Mouse (Mus musculus): ENCODE results near the gene Cmss1. TPM values are rescaled to one million over a fixed set of nuclear protein-coding genes. Genes with fewer than 3 reads are reported as not detected.

Cmss1 gene
- total and polyA plus RNA-seq, 2 experiments = 3.1 to 7.8 TPM

DNA sequence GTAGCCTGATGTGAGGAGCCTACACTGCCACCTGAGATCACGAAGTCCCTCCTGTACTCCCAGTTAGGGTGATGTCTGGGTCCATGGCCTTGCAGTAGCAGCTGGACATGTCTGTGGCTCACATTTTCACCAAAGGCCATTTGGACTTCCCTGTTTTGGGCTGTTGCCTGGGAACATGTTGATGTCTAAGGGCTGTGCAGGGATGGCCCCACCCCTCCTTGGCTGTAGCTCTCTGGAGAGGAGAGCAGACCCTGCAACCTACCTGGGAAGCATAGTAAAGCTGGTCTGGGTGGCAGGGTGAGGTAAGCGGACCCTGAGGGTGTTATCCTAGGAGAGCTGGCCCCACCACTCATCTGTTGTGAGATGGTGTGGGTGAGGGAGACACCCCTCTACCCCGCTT, 245.9 kb downstream of the Cmss1 start:
- no peak for DNase-seq (ENCODE audit: extremely low read depth, low read depth, low spot score)
- H3K79me2 ChIP-seq (ENCODE audit: control insufficient read depth, insufficient read depth, low read length) = no peaks in the 10 kb centered on the region
- H3K4me3 ChIP-seq (ENCODE audit: insufficient read depth, low read depth, low read length) = no peak overlapping the region
- no peak overlapping the region for H3K9ac ChIP-seq (ENCODE audit: low read depth, low read length)
- H3K27ac ChIP-seq (replicated peaks; ENCODE audit: insufficient read depth, low read depth, low read length) = no peak overlapping the region
- 96% methylated on average over 3 of the region's 3 CpGs for WGBS
- no peak for TF ChIP-seq POLR2A (IDR thresholded peaks at IDR 0.05; ENCODE audit: extremely low read depth, insufficient read depth, low read length)
- no peak for TF ChIP-seq CTCF (IDR thresholded peaks at IDR 0.05; ENCODE audit: low read depth, low read length)
- H3K36me3 ChIP-seq (ENCODE audit: control insufficient read depth, insufficient read depth, low read length) = no peaks in the 10 kb centered on the region
- H3K4me1 ChIP-seq (ENCODE audit: control insufficient read depth, insufficient read depth, low read length) = no peaks in the 10 kb centered on the region
- no peaks in the 10 kb centered on the region for H3K27me3 ChIP-seq (ENCODE audit: control insufficient read depth, insufficient read depth, low read length)

DNA sequence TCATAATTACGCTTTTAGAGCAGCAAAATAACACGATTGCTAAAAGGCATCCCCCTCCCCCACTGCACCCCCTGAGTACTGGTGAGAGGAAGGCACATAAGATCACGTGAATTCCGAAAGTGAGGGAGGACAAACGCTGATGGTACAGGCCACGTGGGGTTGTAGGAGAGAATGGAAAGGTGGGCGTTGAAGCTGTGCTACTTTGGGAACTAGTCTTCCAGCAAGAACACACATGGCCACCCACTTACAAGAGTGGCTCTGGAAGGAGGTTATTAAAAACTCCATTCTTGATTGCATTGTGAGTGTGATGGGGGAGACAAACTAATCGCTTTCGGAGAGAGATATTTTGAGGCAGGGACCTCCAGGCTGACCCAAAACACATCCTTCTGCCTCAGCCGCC, 247.4 kb downstream of the Cmss1 start:
- no peaks in the 10 kb centered on the region for H3K36me3 ChIP-seq (ENCODE audit: control insufficient read depth, insufficient read depth, low read length)
- H3K79me2 ChIP-seq (ENCODE audit: control insufficient read depth, insufficient read depth, low read length) = no peaks in the 10 kb centered on the region
- TF ChIP-seq CTCF (IDR thresholded peaks at IDR 0.05; ENCODE audit: low read depth, low read length) (no peak), POLR2A (IDR thresholded peaks at IDR 0.05; ENCODE audit: extremely low read depth, insufficient read depth, low read length) (no peak)
- no peak overlapping the region for H3K27ac ChIP-seq (replicated peaks; ENCODE audit: insufficient read depth, low read depth, low read length)
- WGBS = 94% methylated on average over 10 of the region's 10 CpGs
- DNase-seq (ENCODE audit: extremely low read depth, low read depth, low spot score) = no peak
- H3K4me3 ChIP-seq (ENCODE audit: insufficient read depth, low read depth, low read length) = no peak overlapping the region
- H3K4me1 ChIP-seq (ENCODE audit: control insufficient read depth, insufficient read depth, low read length) = no peaks in the 10 kb centered on the region
- H3K27me3 ChIP-seq (ENCODE audit: control insufficient read depth, insufficient read depth, low read length) = no peaks in the 10 kb centered on the region
- H3K9ac ChIP-seq (ENCODE audit: low read depth, low read length) = no peak overlapping the region

DNA sequence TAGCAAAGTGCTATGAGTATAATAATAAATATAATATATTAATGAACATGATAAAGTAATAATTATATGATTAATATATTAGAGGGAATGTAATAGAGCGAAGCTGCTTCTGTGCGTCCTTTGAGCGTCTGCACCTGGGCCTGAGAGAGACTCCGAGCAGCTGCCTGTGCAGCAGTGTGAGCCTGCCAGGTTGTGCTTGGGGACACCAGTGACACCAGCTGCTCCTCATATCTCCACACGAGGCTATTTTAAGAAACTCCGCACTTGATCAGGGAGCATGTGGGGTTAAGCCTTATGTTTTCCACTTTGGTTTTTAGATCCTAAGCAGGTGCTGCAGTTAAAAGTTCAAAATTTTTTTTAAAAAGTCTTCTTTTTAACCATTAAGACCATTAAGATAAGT, 249.7 kb downstream of the Cmss1 start:
- no peak for TF ChIP-seq POLR2A (IDR thresholded peaks at IDR 0.05; ENCODE audit: extremely low read depth, insufficient read depth, low read length)
- TF ChIP-seq CTCF (IDR thresholded peaks at IDR 0.05; ENCODE audit: low read depth, low read length) = no peak
- DNase-seq (ENCODE audit: extremely low read depth, low read depth, low spot score) = no peak
- no peaks in the 10 kb centered on the region for H3K27me3 ChIP-seq (ENCODE audit: control insufficient read depth, insufficient read depth, low read length)
- H3K4me3 ChIP-seq (ENCODE audit: insufficient read depth, low read depth, low read length) = no peak overlapping the region
- H3K9ac ChIP-seq (ENCODE audit: low read depth, low read length) = no peak overlapping the region
- WGBS = 91% methylated on average over 6 of the region's 6 CpGs
- H3K4me1 ChIP-seq (ENCODE audit: control insufficient read depth, insufficient read depth, low read length) = no peaks in the 10 kb centered on the region
- no peaks in the 10 kb centered on the region for H3K36me3 ChIP-seq (ENCODE audit: control insufficient read depth, insufficient read depth, low read length)
- no peaks in the 10 kb centered on the region for H3K79me2 ChIP-seq (ENCODE audit: control insufficient read depth, insufficient read depth, low read length)
- no peak overlapping the region for H3K27ac ChIP-seq (replicated peaks; ENCODE audit: insufficient read depth, low read depth, low read length)

DNA sequence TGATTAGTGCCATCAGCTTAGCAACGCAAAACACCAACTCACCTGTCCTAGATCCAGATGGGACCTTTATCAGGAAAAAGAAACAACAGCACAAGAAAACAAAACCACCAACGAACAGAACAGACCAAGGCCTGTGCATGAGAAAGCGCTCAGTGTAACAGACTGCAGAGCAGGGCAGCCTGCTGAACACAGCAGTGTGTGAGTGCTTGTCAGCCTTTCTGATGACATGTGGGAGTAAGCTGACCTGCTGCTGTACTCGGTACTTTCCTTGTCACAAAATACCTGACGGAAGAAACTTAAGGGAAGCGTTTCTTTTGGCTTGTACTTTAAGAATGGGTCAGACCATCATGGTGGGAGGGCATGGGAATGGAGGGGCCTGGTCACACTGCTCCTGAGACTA, 250.2 kb downstream of the Cmss1 start:
- TF ChIP-seq CTCF (IDR thresholded peaks at IDR 0.05; ENCODE audit: low read depth, low read length) (no peak), POLR2A (IDR thresholded peaks at IDR 0.05; ENCODE audit: extremely low read depth, insufficient read depth, low read length) (no peak)
- Histone ChIP-seq H3K4me3 (ENCODE audit: insufficient read depth, low read depth, low read length) (no peak overlapping the region), H3K4me1 (ENCODE audit: control insufficient read depth, insufficient read depth, low read length) (no peaks in the 10 kb centered on the region), H3K27me3 (ENCODE audit: control insufficient read depth, insufficient read depth, low read length) (no peaks in the 10 kb centered on the region), H3K36me3 (ENCODE audit: control insufficient read depth, insufficient read depth, low read length) (no peaks in the 10 kb centered on the region), H3K9ac (ENCODE audit: low read depth, low read length) (no peak overlapping the region), H3K27ac (replicated peaks; ENCODE audit: insufficient read depth, low read depth, low read length) (no peak overlapping the region), H3K79me2 (ENCODE audit: control insufficient read depth, insufficient read depth, low read length) (no peaks in the 10 kb centered on the region)
- DNase-seq (ENCODE audit: extremely low read depth, low read depth, low spot score) = no peak
- 85% methylated on average over 6 of the region's 6 CpGs for WGBS

DNA sequence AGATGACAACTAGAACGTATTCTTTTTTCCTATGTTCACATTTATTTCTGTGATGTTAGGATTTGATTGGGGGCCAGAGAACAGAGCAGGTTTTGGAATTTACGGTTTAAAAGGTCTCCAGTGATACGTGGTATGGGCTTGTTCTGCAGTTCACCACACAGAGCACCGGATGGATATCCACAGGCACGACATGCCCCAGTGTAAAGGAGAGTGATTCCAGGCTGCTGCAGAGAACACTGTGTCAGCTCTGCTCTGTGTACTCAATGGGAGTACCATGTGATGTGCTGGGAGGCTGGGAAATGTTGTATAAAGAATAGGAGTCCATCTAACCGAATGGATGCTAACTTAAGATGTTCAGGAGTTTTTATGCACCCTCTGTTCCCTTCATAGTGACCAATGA, 252.7 kb downstream of the Cmss1 start:
- TF ChIP-seq POLR2A (IDR thresholded peaks at IDR 0.05; ENCODE audit: extremely low read depth, insufficient read depth, low read length) (no peak), CTCF (IDR thresholded peaks at IDR 0.05; ENCODE audit: low read depth, low read length) (no peak)
- WGBS = 81% methylated on average over 6 of the region's 6 CpGs
- H3K36me3 ChIP-seq (ENCODE audit: control insufficient read depth, insufficient read depth, low read length) = no peaks in the 10 kb centered on the region
- H3K27ac ChIP-seq (replicated peaks; ENCODE audit: insufficient read depth, low read depth, low read length) = no peak overlapping the region
- no peaks in the 10 kb centered on the region for H3K79me2 ChIP-seq (ENCODE audit: control insufficient read depth, insufficient read depth, low read length)
- H3K4me1 ChIP-seq (ENCODE audit: control insufficient read depth, insufficient read depth, low read length) = no peaks in the 10 kb centered on the region
- DNase-seq (ENCODE audit: extremely low read depth, low read depth, low spot score) = no peak
- H3K4me3 ChIP-seq (ENCODE audit: insufficient read depth, low read depth, low read length) = no peak overlapping the region
- H3K9ac ChIP-seq (ENCODE audit: low read depth, low read length) = no peak overlapping the region
- H3K27me3 ChIP-seq (ENCODE audit: control insufficient read depth, insufficient read depth, low read length) = no peaks in the 10 kb centered on the region

DNA sequence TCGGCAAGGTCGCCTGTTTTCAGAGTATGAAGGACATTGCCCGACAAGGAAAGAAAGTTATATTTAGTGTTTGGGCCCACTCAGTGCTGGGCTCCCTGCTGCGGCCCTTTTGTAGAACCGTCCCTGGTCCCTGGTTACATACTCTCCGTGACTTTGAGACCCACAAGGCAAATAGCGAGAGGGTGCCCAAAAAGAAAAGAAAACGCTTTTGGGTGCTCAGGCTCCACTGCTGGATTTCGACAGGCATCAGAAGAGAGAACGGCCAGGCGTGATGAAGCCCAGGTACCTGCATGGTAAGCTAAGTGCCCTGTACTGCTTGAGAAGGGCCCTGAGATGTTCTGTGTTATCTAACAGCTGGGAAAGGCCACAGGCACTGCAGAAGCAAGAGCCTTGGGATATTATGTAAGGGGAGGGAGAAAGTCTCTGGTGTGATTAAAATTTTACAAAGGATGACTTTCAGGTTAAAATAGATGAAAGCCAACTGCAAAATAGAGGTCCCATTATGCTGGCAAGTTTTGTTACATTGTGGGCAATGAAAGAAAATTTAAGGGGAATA, 253.4 kb downstream of the Cmss1 start:
- Histone ChIP-seq H3K4me1 (ENCODE audit: control insufficient read depth, insufficient read depth, low read length) (no peaks in the 10 kb centered on the region), H3K27me3 (ENCODE audit: control insufficient read depth, insufficient read depth, low read length) (no peaks in the 10 kb centered on the region), H3K79me2 (ENCODE audit: control insufficient read depth, insufficient read depth, low read length) (no peaks in the 10 kb centered on the region), H3K27ac (replicated peaks; ENCODE audit: insufficient read depth, low read depth, low read length) (no peak overlapping the region), H3K36me3 (ENCODE audit: control insufficient read depth, insufficient read depth, low read length) (no peaks in the 10 kb centered on the region), H3K4me3 (ENCODE audit: insufficient read depth, low read depth, low read length) (no peak overlapping the region), H3K9ac (ENCODE audit: low read depth, low read length) (no peak overlapping the region)
- TF ChIP-seq POLR2A (IDR thresholded peaks at IDR 0.05; ENCODE audit: extremely low read depth, insufficient read depth, low read length) (no peak), CTCF (IDR thresholded peaks at IDR 0.05; ENCODE audit: low read depth, low read length) (no peak)
- no peak for DNase-seq (ENCODE audit: extremely low read depth, low read depth, low spot score)
- 92% methylated on average over 11 of the region's 11 CpGs for WGBS
